Mouse (Mus musculus) liver, embryonic 14.5 days (tissue): ENCODE measurements around the gene Trpm2.

Experiments used
- CTCF ChIP-seq: IDR thresholded peaks from 2 replicates; pipeline ENCODE4 v1.5.1; 2016; ENCODE audit warnings: antibody characterized with exemption, low read depth, control low read depth
- EP300 ChIP-seq: IDR thresholded peaks from 2 replicates; pipeline ENCODE4 v1.6.1; 2016; ENCODE audit warnings: antibody characterized with exemption, low read depth

GRCm38 (mm10) chr10:78015489-78015888, 45.1 kb upstream of the Trpm2 start:
- TF ChIP-seq CTCF (no peak), EP300 (no peak)
